Mouse (Mus musculus) forebrain, embryonic 12.5 days (tissue): Measurements from ENCODE around the gene H2-Ab1. TPM values are rescaled to one million over a fixed set of nuclear protein-coding genes. Genes with fewer than 3 reads are reported as not detected.
"Not testable (repeated sequence)": the region's sequence is repeated elsewhere in the genome, so short reads cannot be mapped to it uniquely, and the experiment has no call there.

Experiments
- ATAC-seq: fragments of 200-750 bp; cut with Nextera tagmentation; 2 replicates; pipeline ENCODE4 v1.8.0; 2017; ENCODE audit warnings: moderate TSS enrichment; ENCODE audit not compliant: low FRiP score
- H3K27ac ChIP-seq: fragments of 300-500 bp; sonication (generic); 2 replicates; pipeline ENCODE4 v1.5.1; 2016; ENCODE audit warnings: mild to moderate bottlenecking
- H3K27me3 ChIP-seq: fragments of 300-500 bp; sonication (generic); 2 replicates; pipeline ENCODE4 v1.6.1; 2016; ENCODE audit warnings: mild to moderate bottlenecking
- H3K36me3 ChIP-seq: fragments of 300-500 bp; sonication (generic); replicated peaks from 2 replicates; pipeline ENCODE4 v1.6.1; 2016; ENCODE audit warnings: mild to moderate bottlenecking
- H3K4me1 ChIP-seq: fragments of 300-500 bp; sonication (generic); 2 replicates; pipeline ENCODE4 v1.6.1; 2016
- H3K4me2 ChIP-seq: fragments of 300-500 bp; sonication (generic); 2 replicates; pipeline ENCODE4 v1.6.1; 2016; ENCODE audit warnings: mild to moderate bottlenecking, moderate library complexity
- H3K4me3 ChIP-seq: fragments of 300-500 bp; sonication (generic); replicated peaks from 2 replicates; pipeline ENCODE4 v1.5.1; 2016; ENCODE audit warnings: mild to moderate bottlenecking
- H3K9ac ChIP-seq: fragments of 300-500 bp; sonication (generic); 2 replicates; pipeline ENCODE4 v1.6.1; 2016; ENCODE audit warnings: mild to moderate bottlenecking
- H3K9me3 ChIP-seq: fragments of 300-500 bp; sonication (generic); 2 replicates; pipeline ENCODE4 v1.6.1; 2016
- WGBS: fragments of 180-500 bp; shearing (Covaris S2); methylation state at CpG from one replicate; pipeline ENCODE4 v1.1.7; 2016; 5-methylcytosine and 5-hydroxymethylcytosine counted together
- polyA plus RNA-seq: library from polyadenylated mRNA; unstranded; fragments of >200 nt; fragmentation: Nextera tagmentation; extraction: Ambion mirVana; gene quantifications from 2 replicates; pipeline ENCODE4 v1.2.1, GENCODE M21; 2016

H2-Ab1 gene
- polyA plus RNA-seq: 1.9 and 2.5 TPM in 2 replicates

DNA sequence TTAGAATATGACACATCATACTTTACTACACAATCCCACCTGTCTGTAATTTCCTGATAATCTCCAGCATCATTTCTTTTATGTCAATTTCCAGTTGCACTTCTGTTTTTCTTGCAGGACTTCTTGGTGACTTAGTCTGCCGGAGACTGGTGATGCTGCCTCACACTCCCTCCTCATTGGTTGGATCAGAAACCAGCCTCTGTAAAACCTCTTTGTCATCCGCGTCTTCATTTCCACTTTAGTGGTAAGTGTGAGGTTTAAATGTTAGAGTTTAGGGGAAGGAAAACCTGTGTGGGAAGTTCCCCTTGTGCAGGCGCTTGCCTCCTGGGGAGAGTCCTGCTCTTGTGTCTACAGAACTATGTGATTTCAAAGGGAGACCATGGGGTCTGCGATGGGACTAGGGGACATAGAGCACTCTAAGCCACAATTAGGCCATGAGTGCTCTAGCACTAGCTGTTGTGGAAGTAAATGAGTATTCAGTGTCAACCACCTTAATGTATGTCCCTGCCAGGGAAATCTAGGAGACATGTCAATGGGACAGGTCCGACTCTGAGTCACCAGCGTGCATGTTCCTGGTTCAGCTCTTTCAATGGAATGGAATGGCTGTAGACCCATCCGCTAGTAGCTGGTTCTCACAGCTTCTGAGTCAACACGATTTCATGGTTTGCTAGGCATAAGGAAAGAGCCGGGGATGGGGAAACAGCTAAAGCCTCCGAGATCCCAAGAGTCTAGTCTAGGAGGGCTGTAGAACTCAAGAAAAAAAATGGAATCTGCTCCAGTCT lies at the start of gene H2-Ab1:
TSS of gene H2-Ab1 (plus strand) at position 96 of the 782 bp plus-strand sequence.
- no peak for ATAC-seq
- H3K9ac ChIP-seq: no peak within 1 kb of the TSS
- H3K27ac ChIP-seq: no peak within 1 kb of the TSS
- no peaks in the 10 kb centered on the region for H3K4me1 ChIP-seq
- H3K27me3 ChIP-seq: peaks cover 24% of the 10 kb centered on the region; the same call in 1 of the 2 replicates
- no peak within 1 kb of the TSS for H3K4me3 ChIP-seq
- H3K36me3 ChIP-seq: no peaks in the 10 kb centered on the region
- H3K9me3 ChIP-seq: no peaks in the 10 kb centered on the region
- H3K4me2 ChIP-seq: no peak within 1 kb of the TSS
- 73% methylated on average over 11 of the region's 11 CpGs for WGBS

DNA sequence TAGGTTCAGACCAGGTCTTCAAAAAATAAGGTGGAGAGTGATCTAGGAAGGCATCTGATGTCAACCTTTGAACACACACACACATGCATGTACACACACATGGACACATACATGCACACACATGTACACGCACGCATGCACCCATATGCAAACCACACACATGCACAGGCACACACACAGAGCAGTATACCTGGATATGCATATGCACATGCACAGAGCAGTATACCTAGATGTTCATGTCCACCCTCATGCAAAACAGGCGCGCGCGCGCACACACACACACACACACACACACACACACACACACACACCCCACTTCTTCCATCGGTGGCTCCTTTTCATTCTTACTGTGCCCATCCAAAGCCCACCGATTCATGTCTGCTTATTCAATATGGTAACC lies 49.6 kb upstream of the H2-Ab1 start:
- Histone ChIP-seq H3K36me3 (no peaks in the 10 kb centered on the region), H3K9me3 (no peaks in the 10 kb centered on the region), H3K9ac (no peak overlapping the region), H3K27me3 (peaks cover 87% of the 10 kb centered on the region), H3K27ac (no peak overlapping the region), H3K4me1 (peaks cover 7% of the 10 kb centered on the region; the same call in 1 of the 2 replicates), H3K4me3 (no peak overlapping the region), H3K4me2 (no peak overlapping the region)
- no peak for ATAC-seq
- over 99% methylated on average over 9 of the region's 9 CpGs for WGBS

DNA sequence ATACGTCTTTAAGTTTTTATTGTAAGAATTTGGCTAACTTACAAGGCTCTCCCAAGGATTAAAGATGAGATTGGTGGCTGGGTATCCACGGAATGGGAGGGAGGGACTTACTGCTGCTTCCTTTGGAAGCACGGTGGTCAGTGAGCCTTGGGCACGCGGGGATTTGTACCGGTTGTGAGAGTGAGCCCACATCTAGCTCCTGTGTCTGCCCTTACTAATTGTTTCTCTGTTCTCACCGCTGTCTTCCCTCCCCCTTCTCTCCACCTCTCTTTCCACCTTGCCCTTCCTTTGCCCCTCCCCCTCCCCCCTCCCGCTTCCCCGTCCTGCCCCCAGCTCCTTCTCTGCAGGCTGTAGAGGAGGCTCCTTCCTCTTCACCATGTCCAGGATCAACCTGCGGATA lies 49.1 kb upstream of the H2-Ab1 start:
- no peaks in the 10 kb centered on the region for H3K36me3 ChIP-seq
- peaks cover 7% of the 10 kb centered on the region; the same call in 1 of the 2 replicates for H3K4me1 ChIP-seq
- H3K4me2 ChIP-seq: no peak overlapping the region
- H3K27ac ChIP-seq: no peak overlapping the region
- H3K4me3 ChIP-seq: no peak overlapping the region
- WGBS: 24% methylated on average over 10 of the region's 10 CpGs
- no peak for ATAC-seq
- H3K27me3 ChIP-seq: peaks cover 87% of the 10 kb centered on the region
- H3K9me3 ChIP-seq: no peaks in the 10 kb centered on the region
- H3K9ac ChIP-seq: no peak overlapping the region

DNA sequence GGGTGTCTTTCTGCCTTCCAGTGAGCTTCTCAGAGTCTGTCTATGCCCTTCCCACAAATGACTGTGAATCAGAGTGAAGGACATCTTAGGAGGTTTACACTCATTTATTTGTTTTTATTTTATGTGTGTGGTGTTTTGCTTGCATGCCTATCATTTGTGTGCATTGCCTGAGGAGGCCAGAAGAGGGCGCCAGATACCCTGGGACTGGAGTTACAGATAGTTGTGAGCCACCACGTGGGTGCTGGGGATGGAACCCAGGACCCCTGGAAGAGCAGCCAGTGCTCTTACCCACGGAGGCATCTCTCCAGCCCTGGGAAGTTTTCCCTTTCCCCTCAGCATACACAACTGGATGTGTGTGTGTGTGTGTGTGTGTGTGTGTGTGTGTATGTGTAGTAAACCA lies 47.8 kb upstream of the H2-Ab1 start:
- no peak overlapping the region for H3K27ac ChIP-seq
- H3K27me3 ChIP-seq: peaks cover 92% of the 10 kb centered on the region
- no peak overlapping the region for H3K4me2 ChIP-seq
- ATAC-seq: no peak
- no peak overlapping the region for H3K4me3 ChIP-seq
- H3K36me3 ChIP-seq: no peaks in the 10 kb centered on the region
- 39% methylated on average over 3 of the region's 3 CpGs for WGBS
- no peaks in the 10 kb centered on the region for H3K9me3 ChIP-seq
- peaks cover 6% of the 10 kb centered on the region; the same call in 1 of the 2 replicates for H3K4me1 ChIP-seq
- no peak overlapping the region for H3K9ac ChIP-seq

DNA sequence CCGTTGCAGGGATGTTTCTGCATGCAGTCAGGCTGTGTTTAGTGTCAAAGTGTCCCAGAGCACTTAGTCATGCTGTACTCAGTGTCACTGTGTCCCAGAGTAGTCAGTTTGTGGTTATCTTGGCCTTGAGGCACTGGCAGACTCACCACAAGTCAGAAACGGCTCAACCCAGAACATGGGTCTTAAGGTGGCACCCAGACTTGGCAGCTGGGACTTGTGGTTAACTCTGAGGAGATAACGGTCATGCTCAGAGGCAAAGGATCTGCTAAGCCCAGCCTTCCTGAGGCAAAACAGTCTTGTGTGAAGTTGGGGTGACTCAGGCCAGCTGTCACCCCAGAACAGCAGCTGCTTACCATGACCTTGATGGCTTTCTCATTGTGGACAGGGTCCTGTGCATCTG lies 46.9 kb upstream of the H2-Ab1 start:
- no peak overlapping the region for H3K27ac ChIP-seq
- H3K4me1 ChIP-seq: 0 out of 2 replicates have a peak, but pooled peaks cover 3% of the 10 kb centered on the region
- no peaks in the 10 kb centered on the region for H3K9me3 ChIP-seq
- no peak overlapping the region for H3K4me3 ChIP-seq
- no peak for ATAC-seq
- no peak overlapping the region for H3K4me2 ChIP-seq
- H3K9ac ChIP-seq: no peak overlapping the region
- peaks cover 92% of the 10 kb centered on the region for H3K27me3 ChIP-seq
- WGBS: 73% methylated on average over 3 of the region's 3 CpGs
- no peaks in the 10 kb centered on the region for H3K36me3 ChIP-seq

DNA sequence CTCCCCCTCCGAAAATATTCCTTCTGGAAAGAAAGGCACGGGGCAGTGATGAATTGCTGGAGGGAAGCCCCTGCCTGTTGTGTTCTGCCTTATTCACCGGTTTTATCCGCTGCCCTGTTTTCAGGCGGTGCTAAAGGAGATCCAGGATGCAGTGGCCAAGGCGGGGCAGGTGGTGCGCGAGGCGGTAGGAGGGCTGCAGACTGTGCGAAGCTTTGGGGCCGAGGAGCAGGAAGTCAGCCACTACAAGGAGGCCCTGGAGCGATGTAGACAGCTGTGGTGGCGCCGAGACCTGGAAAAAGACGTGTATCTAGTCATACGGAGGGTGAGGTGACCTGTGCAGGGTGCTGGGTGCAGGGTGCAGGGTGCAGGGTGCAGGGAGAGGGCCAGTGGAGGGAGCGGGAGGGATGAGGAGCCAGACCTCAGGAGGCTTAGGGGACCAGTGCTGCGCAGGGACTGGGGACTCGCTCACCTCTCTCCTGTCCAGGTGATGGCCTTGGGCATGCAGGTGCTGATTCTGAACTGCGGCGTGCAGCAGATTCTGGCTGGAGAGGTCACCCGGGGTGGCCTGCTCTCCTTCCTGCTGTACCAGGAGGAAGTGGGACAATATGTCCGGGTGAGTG lies 45.6 kb upstream of the H2-Ab1 start:
- peaks cover 83% of the 10 kb centered on the region for H3K27me3 ChIP-seq
- H3K4me2 ChIP-seq: no peak overlapping the region
- H3K36me3 ChIP-seq: no peaks in the 10 kb centered on the region

DNA sequence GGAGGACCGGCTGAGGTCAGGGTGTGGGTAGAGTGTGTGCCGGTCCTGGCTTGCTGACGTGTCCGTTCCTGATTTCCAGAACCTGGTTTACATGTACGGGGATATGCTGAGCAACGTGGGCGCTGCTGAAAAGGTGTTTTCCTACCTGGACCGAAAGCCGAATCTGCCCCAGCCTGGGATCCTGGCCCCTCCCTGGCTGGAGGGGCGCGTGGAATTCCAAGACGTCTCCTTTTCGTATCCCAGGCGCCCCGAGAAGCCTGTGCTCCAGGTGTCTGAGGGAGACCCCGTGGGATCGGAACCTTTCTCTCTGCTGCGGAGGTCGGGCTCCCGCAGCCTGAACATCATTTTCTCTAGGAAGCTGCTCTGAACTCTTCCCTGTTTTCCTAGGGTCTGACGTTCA lies 43.6 kb upstream of the H2-Ab1 start:
- H3K9ac ChIP-seq: no peak overlapping the region
- 39% methylated on average over 21 of the region's 21 CpGs for WGBS
- no peak overlapping the region for H3K4me3 ChIP-seq
- no peaks in the 10 kb centered on the region for H3K36me3 ChIP-seq
- H3K9me3 ChIP-seq: no peaks in the 10 kb centered on the region
- 0 out of 2 replicates have a peak, but pooled peaks cover 3% of the 10 kb centered on the region for H3K4me1 ChIP-seq
- H3K27me3 ChIP-seq: peaks cover 69% of the 10 kb centered on the region
- no peak for ATAC-seq
- no peak overlapping the region for H3K27ac ChIP-seq
- no peak overlapping the region for H3K4me2 ChIP-seq

More for the DNA sequence above, 45.6 kb upstream of the H2-Ab1 start:
- Histone ChIP-seq H3K9ac (no peak overlapping the region), H3K27ac (no peak overlapping the region), H3K9me3 (no peaks in the 10 kb centered on the region), H3K4me3 (no peak overlapping the region), H3K4me1 (0 out of 2 replicates have a peak, but pooled peaks cover 3% of the 10 kb centered on the region)
- WGBS: 18% methylated on average over 23 of the region's 23 CpGs
- no peak for ATAC-seq

DNA sequence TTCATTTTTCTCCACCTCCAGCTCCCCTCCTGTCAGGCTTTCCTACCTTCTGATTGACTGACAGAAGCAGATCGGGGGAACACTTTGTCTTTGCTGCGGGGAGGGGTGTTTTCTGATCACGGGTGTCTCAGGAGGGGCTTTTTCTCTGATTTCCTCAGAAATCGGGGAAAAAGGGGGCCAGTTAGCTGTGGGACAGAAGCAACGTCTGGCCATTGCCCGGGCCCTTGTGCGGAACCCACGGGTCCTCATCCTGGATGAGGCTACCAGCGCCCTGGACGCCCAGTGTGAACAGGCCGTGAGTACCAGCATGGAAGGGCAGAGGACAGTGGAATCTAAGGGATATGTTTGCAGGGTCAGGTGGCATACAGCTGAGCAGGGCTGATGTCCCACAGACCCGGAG lies 42.3 kb upstream of the H2-Ab1 start:
- H3K4me3 ChIP-seq: no peak overlapping the region
- 0 out of 2 replicates have a peak, but pooled peaks cover 3% of the 10 kb centered on the region for H3K4me1 ChIP-seq
- no peaks in the 10 kb centered on the region for H3K36me3 ChIP-seq
- no peaks in the 10 kb centered on the region for H3K9me3 ChIP-seq
- no peak overlapping the region for H3K27ac ChIP-seq
- no peak for ATAC-seq
- H3K4me2 ChIP-seq: no peak overlapping the region
- WGBS: 84% methylated on average over 12 of the region's 12 CpGs
- H3K27me3 ChIP-seq: peaks cover 58% of the 10 kb centered on the region
- no peak overlapping the region for H3K9ac ChIP-seq

DNA sequence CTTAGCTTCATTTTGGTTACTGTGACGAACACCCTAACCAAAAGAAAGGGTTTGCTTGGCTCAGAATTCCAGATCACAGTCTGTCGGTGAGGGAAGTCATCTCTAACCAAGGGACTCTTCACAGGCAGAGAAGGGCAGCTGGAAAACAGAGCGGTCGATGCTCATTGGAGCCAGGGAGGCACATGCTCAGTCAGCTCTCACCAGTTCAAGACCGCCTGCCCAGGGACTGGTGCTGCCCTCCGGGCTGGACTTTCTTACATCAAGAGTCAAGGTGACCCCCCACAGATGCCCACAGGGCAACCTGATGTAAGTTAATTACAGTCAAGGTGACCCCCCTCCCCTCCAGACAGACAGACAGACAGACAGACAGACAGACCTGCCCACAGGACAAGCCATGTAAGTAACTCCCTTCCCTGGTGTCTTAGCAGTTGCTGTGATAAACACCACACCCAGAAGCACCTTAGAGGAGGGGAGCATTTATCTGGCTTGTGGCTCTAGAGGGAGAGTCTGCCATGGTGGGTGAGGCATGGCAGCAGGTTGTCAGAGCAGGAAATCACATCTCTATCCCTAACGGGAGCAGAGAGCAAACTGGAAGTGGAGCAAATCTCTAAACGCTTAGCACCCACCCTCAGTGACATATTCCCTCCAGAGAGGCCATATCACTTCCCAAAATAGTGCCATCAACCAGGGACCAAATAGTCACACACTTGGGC lies 40.1 kb upstream of the H2-Ab1 start:
- no peak overlapping the region for H3K27ac ChIP-seq
- no peak for ATAC-seq
- no peaks in the 10 kb centered on the region for H3K36me3 ChIP-seq
- no peak overlapping the region for H3K4me3 ChIP-seq
- no peaks in the 10 kb centered on the region for H3K9me3 ChIP-seq
- H3K27me3 ChIP-seq: peaks cover 36% of the 10 kb centered on the region
- no peak overlapping the region for H3K4me2 ChIP-seq
- no peak overlapping the region for H3K9ac ChIP-seq
- H3K4me1 ChIP-seq: no peaks in the 10 kb centered on the region
- 85% methylated on average over 8 of the region's 8 CpGs for WGBS

DNA sequence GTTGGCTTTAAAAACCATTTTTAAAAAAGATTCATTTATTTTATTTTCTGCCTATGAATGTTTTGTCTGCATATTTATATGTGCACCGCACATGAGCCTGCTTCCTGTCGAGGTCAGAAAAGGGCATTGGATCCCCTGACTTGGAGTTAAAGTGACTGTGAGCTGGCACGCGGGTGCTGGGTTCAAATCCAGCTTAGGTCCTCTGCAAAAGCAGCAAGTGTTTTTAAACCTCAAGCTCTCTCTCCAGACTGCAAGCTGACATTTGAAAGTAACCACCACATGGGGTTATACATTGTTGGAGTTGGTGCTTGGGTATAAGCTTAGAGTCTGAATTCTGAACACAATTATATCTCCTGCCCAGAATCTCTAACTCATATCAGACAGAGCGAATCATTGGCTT lies 39.5 kb upstream of the H2-Ab1 start:
- Histone ChIP-seq H3K27ac (no peak overlapping the region), H3K4me3 (no peak overlapping the region), H3K36me3 (no peaks in the 10 kb centered on the region), H3K9me3 (no peaks in the 10 kb centered on the region), H3K4me2 (no peak overlapping the region), H3K27me3 (peaks cover 29% of the 10 kb centered on the region), H3K9ac (no peak overlapping the region), H3K4me1 (no peaks in the 10 kb centered on the region)
- 90% methylated on average over 5 of the region's 5 CpGs for WGBS
- no peak for ATAC-seq

DNA sequence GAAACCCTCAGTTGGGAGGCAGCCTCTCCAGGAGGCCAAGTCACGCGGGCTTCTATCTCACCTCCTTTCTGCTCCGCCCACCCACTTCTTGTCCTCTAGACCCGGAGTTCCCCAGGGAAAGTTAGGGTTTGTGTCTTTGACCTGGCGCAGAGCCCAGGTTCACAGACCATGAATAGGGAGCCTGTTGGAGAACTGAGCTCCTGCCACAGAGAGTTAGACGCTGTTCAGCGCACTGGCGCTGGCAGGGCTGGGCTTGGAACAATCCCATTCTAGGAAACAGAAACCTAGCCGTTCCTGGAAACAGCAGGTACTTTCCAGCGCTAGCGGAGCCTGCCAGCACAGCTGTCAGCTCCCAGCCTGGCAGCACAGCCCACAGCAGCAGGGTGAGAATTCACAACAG lies 38.8 kb upstream of the H2-Ab1 start:
- Histone ChIP-seq H3K4me3 (no peak overlapping the region), H3K9me3 (no peaks in the 10 kb centered on the region), H3K27ac (no peak overlapping the region), H3K4me2 (no peak overlapping the region), H3K9ac (no peak overlapping the region), H3K36me3 (no peaks in the 10 kb centered on the region), H3K4me1 (no peaks in the 10 kb centered on the region), H3K27me3 (peaks cover 23% of the 10 kb centered on the region)
- no peak for ATAC-seq
- WGBS: 84% methylated on average over 11 of the region's 11 CpGs

DNA sequence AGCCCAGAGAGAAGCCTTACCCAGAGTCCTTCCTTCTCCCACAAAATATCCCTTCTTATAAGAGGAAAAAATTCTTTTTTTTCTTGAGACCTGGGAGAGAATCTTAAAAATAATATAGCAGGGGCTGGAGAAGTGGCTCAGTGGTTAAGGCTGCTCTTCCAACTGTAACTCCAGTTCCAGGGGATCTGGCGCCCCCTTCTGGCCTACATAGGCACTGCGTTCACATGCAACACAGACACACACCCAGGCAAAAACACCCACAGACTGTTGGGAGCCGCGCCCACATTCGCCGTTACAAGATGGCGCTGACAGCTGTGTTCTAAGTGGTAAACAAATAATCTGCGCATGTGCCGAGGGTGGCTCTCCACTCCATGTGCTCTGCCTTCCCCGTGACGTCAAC lies 38.4 kb upstream of the H2-Ab1 start:
- not testable (repeated sequence) for H3K9ac ChIP-seq, H3K27ac ChIP-seq, H3K4me1 ChIP-seq, ATAC-seq, H3K4me2 ChIP-seq, H3K4me3 ChIP-seq, H3K36me3 ChIP-seq, H3K9me3 ChIP-seq
- H3K27me3 ChIP-seq: peaks cover 18% of the 10 kb centered on the region
- WGBS: 89% methylated on average over 9 of the region's 11 CpGs
